Mouse (Mus musculus) heart, embryonic 12.5 days (tissue): ENCODE data around the gene Prelp. TPM values are rescaled to one million over a fixed set of nuclear protein-coding genes. Genes with fewer than 3 reads are reported as not detected.

ENCODE experiments used
- ATAC-seq: fragments of 200-750 bp; cut with Nextera tagmentation; 2 replicates; pipeline ENCODE4 v1.8.0; 2017; ENCODE audit warnings: moderate TSS enrichment, moderate library complexity; ENCODE audit not compliant: insufficient number of reproducible peaks, low FRiP score
- H3K27ac ChIP-seq: fragments of 300-500 bp; sonication (generic); 2 replicates; pipeline ENCODE4 v1.5.1; 2016; ENCODE audit warnings: mild to moderate bottlenecking, moderate library complexity; ENCODE audit not compliant: poor library complexity, severe bottlenecking
- H3K27me3 ChIP-seq: fragments of 300-500 bp; sonication (generic); replicated peaks from 2 replicates; pipeline ENCODE4 v1.6.1; 2016; ENCODE audit warnings: mild to moderate bottlenecking, moderate library complexity
- H3K36me3 ChIP-seq: fragments of 300-500 bp; sonication (generic); 2 replicates; pipeline ENCODE4 v1.6.1; 2016; ENCODE audit warnings: mild to moderate bottlenecking, moderate library complexity
- H3K4me1 ChIP-seq: fragments of 300-500 bp; sonication (generic); replicated peaks from 2 replicates; pipeline ENCODE4 v1.6.1; 2016; ENCODE audit warnings: mild to moderate bottlenecking
- H3K4me2 ChIP-seq: fragments of 300-500 bp; sonication (generic); 2 replicates; pipeline ENCODE4 v1.6.1; 2016; ENCODE audit warnings: mild to moderate bottlenecking, moderate library complexity
- H3K4me3 ChIP-seq: fragments of 300-500 bp; sonication (generic); 2 replicates; pipeline ENCODE4 v1.5.1; 2016; ENCODE audit warnings: mild to moderate bottlenecking
- H3K9ac ChIP-seq: fragments of 300-500 bp; sonication (generic); 2 replicates; pipeline ENCODE4 v1.6.1; 2016; ENCODE audit warnings: mild to moderate bottlenecking, moderate library complexity
- H3K9me3 ChIP-seq: fragments of 300-500 bp; sonication (generic); replicated peaks from 2 replicates; pipeline ENCODE4 v1.6.1; 2016; ENCODE audit warnings: mild to moderate bottlenecking, moderate library complexity
- WGBS: fragments of 180-500 bp; shearing (Covaris S2); methylation state at CpG from one replicate; pipeline ENCODE4 v1.1.7; 2016; 5-methylcytosine and 5-hydroxymethylcytosine counted together
- polyA plus RNA-seq: library from polyadenylated mRNA; unstranded; fragments of >200 nt; fragmentation: Nextera tagmentation; extraction: Ambion mirVana; gene quantifications from 2 replicates; pipeline ENCODE4 v1.2.1, GENCODE M21; 2016

The Prelp gene
- polyA plus RNA-seq, 1 experiment from 2014 or later: 2.7 TPM

DNA sequence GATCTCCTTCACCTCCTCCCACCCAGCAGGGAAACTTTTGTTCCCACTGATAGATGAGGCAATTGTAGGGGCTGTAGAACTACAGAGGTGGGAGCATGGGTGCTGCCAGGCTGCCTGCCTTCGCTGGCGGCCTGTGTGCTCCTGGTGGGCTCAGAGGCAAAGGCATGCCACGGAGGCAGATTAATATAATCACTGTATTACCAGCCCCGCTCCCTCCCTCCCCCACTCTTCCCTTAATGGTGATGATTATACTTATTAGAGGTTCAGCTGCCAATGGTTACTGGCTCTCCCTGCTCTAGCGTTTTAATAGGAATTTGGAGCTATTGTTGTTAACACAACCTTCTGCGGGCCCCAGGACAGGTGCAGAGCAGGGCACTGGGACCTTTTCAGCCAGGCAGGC, 39.4 kb downstream of the Prelp start:
- 56% methylated on average over 6 of the region's 6 CpGs for WGBS
- Histone ChIP-seq H3K9ac (no peak overlapping the region), H3K36me3 (no peaks in the 10 kb centered on the region), H3K27ac (no peak overlapping the region), H3K27me3 (no peaks in the 10 kb centered on the region; the same call in 1 of the 2 replicates), H3K4me2 (no peak overlapping the region), H3K4me1 (peaks cover 43% of the 10 kb centered on the region), H3K9me3 (no peaks in the 10 kb centered on the region), H3K4me3 (no peak overlapping the region)
- ATAC-seq: no peak

- WGBS: 63% methylated on average over 12 of the region's 12 CpGs
- peaks cover 47% of the 10 kb centered on the region for H3K4me1 ChIP-seq
Observed at GRCm38 (mm10) chr1:133878825-133879423, 42.3 kb downstream of the Prelp start.

GRCm38 (mm10) chr1:133876936-133877335, 44.3 kb downstream of the Prelp start:
- Histone ChIP-seq H3K27ac (no peak overlapping the region), H3K4me1 (peaks cover 43% of the 10 kb centered on the region), H3K4me3 (no peak overlapping the region), H3K4me2 (no peak overlapping the region), H3K9ac (no peak overlapping the region), H3K27me3 (no peaks in the 10 kb centered on the region), H3K36me3 (no peaks in the 10 kb centered on the region), H3K9me3 (no peaks in the 10 kb centered on the region)
- 91% methylated on average over 7 of the region's 7 CpGs for WGBS
- ATAC-seq: no peak

More at GRCm38 (mm10) chr1:133878825-133879423, 42.3 kb downstream of the Prelp start:
- Histone ChIP-seq H3K36me3 (no peaks in the 10 kb centered on the region), H3K4me2 (no peak overlapping the region), H3K9me3 (no peaks in the 10 kb centered on the region), H3K9ac (no peak overlapping the region), H3K27me3 (no peaks in the 10 kb centered on the region), H3K4me3 (no peak overlapping the region), H3K27ac (no peak overlapping the region)
- no peak for ATAC-seq

DNA sequence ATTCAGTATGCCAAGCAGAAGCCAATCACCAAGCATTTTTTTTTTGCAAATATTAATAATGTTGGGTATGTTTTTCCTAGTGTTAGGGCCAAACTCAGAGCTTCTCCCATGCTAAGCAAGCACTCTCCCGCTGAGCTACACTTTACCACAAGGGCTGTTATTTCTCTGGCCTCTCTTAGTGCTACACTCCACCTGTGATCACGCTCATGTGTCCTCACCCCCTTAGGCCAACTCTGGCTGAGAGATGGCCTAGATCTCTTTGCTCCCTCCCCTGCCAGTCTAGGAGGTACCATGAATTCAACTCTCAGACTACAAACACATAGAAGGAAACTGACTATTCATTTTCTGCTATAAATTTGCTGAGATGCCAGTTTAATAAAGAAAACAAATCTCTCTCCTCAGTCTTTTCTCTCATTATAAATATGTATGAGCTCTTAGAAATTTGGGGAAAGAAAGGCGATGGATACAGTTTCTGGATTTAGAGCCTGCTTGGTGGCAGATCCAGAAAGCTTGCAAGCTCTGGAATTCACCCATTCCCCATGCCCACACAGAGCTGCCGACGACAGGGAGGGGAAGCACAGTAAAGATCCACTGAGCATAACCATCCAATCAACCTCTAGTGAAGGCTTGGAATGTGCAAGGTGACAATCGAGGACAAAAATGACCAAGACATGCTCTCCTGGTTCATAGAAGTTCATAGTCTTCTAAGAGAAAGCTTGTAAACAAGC, 48.0 kb downstream of the Prelp start:
- Histone ChIP-seq H3K27me3 (no peaks in the 10 kb centered on the region), H3K4me2 (no peak overlapping the region), H3K27ac (peak overlapping the region; percentile 35), H3K4me3 (no peak overlapping the region), H3K36me3 (no peaks in the 10 kb centered on the region), H3K9ac (no peak overlapping the region), H3K9me3 (no peaks in the 10 kb centered on the region), H3K4me1 (peaks cover 28% of the 10 kb centered on the region)
- WGBS: 55% methylated on average over 6 of the region's 6 CpGs
- no peak for ATAC-seq

DNA sequence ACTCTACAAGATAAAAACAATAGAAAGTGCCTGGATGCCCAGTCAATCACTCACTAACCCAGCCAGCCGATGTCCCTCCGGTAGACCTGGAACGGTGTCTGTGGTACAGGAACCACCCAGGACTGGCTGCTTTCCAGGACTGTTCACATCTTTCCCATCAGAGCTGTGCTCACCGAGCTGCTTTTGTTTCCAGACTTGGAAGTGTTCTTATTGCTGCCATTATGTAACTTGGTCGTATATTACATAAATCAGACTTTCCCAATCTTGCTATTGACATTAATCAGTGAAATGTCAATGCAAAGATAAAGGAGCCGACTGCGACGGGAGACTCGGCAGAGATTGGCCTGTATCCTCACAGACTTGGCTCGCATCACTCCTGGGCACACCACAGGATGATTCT, 50.0 kb downstream of the Prelp start:
- Histone ChIP-seq H3K4me2 (no peak overlapping the region), H3K4me1 (peaks cover 28% of the 10 kb centered on the region), H3K9me3 (no peaks in the 10 kb centered on the region), H3K9ac (no peak overlapping the region), H3K36me3 (no peaks in the 10 kb centered on the region), H3K27me3 (no peaks in the 10 kb centered on the region), H3K4me3 (no peak overlapping the region), H3K27ac (no peak overlapping the region)
- 51% methylated on average over 10 of the region's 10 CpGs for WGBS
- ATAC-seq: no peak

- H3K9ac ChIP-seq: no peak overlapping the region
- no peak for ATAC-seq
- H3K4me3 ChIP-seq: no peak overlapping the region
- WGBS: 59% methylated on average over 2 of the region's 2 CpGs
- H3K27ac ChIP-seq: no peak overlapping the region
- H3K27me3 ChIP-seq: no peaks in the 10 kb centered on the region
- H3K9me3 ChIP-seq: no peaks in the 10 kb centered on the region
- H3K4me2 ChIP-seq: no peak overlapping the region
- no peaks in the 10 kb centered on the region for H3K36me3 ChIP-seq
- peaks cover 18% of the 10 kb centered on the region for H3K4me1 ChIP-seq
Observed at GRCm38 (mm10) chr1:133869221-133869620, 52.0 kb downstream of the Prelp start.

DNA sequence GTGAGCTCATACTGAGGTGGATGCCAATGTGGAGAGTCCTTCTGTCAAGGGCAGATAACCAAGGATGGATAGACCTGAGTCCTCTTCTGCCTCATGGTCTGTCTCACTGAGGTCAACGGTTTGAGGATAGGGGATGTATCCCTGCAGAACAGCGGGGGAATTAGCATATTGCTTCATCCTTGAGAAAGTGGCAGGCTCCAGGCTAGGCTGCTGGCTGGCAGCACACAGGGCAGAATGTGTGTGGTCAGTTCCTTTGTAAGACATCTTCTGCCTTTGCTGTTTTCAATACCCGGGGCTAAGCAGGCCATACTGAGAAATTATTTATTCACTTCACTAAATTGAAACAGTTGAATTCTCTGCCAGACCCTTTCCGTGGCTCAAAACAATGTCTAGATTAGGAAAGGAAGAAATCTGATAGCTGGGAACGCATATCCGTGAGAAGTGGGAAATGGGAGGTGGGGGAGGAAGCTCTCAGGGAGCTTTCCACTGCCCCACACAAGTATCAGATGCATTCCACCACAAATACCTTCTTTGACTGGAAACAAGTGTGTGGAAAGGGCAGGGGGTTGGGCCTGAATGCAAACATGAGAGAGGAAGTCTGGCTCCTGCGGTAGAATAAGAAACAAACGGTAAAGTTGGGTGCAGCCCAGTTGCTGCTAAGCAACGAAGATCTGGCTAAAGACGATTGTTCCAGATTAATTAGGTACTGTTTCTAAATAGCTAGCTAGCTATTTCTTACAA, 57.8 kb downstream of the Prelp start:
- Histone ChIP-seq H3K9ac (no peak overlapping the region), H3K36me3 (no peaks in the 10 kb centered on the region), H3K9me3 (no peaks in the 10 kb centered on the region), H3K27me3 (no peaks in the 10 kb centered on the region), H3K4me2 (0 out of 2 replicates have a peak overlapping the region, but pooled peaks have one; percentile 3), H3K27ac (peak overlapping the region; percentile 76), H3K4me3 (no peak overlapping the region), H3K4me1 (peaks cover 35% of the 10 kb centered on the region)
- peak; percentile 60; the same call in 1 of the 2 replicates for ATAC-seq
- WGBS: 13% methylated on average over 10 of the region's 10 CpGs

- H3K4me1 ChIP-seq: peaks cover 38% of the 10 kb centered on the region
- H3K27ac ChIP-seq: no peak overlapping the region
- no peak overlapping the region for H3K4me3 ChIP-seq
- no peaks in the 10 kb centered on the region for H3K27me3 ChIP-seq
- no peaks in the 10 kb centered on the region for H3K36me3 ChIP-seq
- no peak for ATAC-seq
- no peak overlapping the region for H3K4me2 ChIP-seq
- WGBS: 45% methylated on average over 5 of the region's 5 CpGs
- no peak overlapping the region for H3K9ac ChIP-seq
- no peaks in the 10 kb centered on the region for H3K9me3 ChIP-seq
Observed at GRCm38 (mm10) chr1:133861028-133861427, 60.2 kb downstream of the Prelp start.

Other genes starting within 250 kb of the Prelp start
- gene Lax1, start 231.3 kb downstream of the Prelp start, polyA plus RNA-seq: 0.50 and 0.53 TPM in 2 replicates
- gene Atp2b4, start 120.4 kb downstream of the Prelp start, polyA plus RNA-seq: 24.5 and 29.6 TPM in 2 replicates
- 0.22 and 0.66 TPM in 2 replicates for gene Optc, start 13.4 kb downstream of the Prelp start, polyA plus RNA-seq
- gene Fmod, start 115.8 kb upstream of the Prelp start, polyA plus RNA-seq: 15.7 and 17.5 TPM in 2 replicates
- 37.8 and 40.4 TPM in 2 replicates for gene Btg2, start 157.7 kb upstream of the Prelp start, polyA plus RNA-seq
- gene Chit1, start 189.8 kb upstream of the Prelp start, polyA plus RNA-seq: 0.32 and 0.49 TPM in 2 replicates